Mouse (Mus musculus) neutrophil, adult 5-6 weeks (primary cell): Measurements from ENCODE around the gene Dlg1. TPM values are rescaled to one million over a fixed set of nuclear protein-coding genes. Genes with fewer than 3 reads are reported as not detected.

Source experiments
- ATAC-seq: fragments of 151-379, 151-347 bp; 2 replicates; pipeline ENCODE4 v1.8.0; 2017; ENCODE audit warnings: mild to moderate bottlenecking, moderate TSS enrichment; ENCODE audit not compliant: insufficient number of reproducible peaks, poor library complexity, low FRiP score, severe bottlenecking; ENCODE audit errors: extremely low read depth
- total RNA-seq: library from RNA; stranded (forward); fragments of 200-1000 nt; gene quantifications from 2 replicates; pipeline ENCODE4 v1.2.3, GENCODE M21; 2017

Dlg1 gene
- total RNA-seq, 1 experiment from 2014 or later: 94.7 TPM

DNA sequence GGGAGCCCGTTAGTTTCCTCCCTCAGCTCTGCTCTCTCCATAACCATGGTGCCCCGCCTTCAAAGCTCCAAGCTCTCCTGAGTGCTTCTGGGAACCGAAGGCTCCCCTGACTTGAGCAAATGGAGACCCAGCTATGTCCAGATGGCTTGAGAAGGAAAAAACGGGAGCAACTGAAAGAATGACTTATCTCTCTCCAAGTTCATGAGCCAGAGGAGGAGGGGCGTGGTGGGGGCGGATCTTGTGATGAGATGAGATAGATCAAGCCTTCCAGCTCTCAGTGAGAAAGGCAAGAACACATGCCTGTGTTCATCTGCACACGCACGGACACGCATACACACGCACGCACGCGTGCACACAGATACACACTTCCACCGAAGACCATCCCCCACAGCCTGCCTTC is 220.1 kb downstream of the Dlg1 start:
- no peak for ATAC-seq

DNA sequence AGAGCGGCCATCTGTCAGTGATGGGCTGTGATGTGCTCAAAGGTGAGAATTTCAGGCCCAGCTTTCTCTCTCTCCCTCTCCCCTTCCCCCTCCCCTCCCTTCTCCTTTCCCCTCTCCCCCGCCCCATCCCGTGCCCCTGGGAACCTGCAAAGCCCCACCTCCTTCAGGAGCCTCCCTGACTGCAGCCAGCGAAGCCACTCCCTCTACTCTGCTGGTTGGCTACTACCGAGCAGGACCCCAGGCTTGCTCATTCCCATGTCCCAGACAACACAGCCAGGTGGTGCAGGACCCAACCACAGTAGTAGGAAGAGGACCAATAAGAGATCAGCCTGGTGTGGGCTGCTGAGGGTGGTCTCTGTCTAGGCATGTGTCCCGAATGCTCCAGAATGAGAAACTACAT is 220.7 kb downstream of the Dlg1 start:
- no peak for ATAC-seq

DNA sequence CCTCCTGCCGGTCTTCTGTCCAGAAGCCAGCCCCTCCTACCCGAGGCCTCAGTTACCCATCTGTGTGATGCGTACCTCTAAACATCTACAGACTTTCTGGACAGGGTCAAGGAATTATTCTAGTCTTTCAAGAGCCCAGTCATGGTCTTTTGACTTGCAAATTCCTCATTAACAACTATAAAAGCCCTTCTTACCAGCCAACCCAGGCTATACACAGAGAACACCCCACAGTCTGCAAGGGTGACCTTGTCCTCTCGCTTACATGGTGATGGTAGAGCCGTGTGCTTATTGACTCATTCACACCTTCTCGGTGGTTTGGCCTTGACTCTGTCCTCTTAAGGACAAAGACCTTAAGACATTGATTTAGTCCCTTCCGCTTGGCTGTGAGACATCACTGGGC is 227.7 kb downstream of the Dlg1 start:
- no peak for ATAC-seq

- no peak for ATAC-seq
Measured at GRCm38 (mm10) chr16:31893396-31894141, 230.3 kb downstream of the Dlg1 start.

DNA sequence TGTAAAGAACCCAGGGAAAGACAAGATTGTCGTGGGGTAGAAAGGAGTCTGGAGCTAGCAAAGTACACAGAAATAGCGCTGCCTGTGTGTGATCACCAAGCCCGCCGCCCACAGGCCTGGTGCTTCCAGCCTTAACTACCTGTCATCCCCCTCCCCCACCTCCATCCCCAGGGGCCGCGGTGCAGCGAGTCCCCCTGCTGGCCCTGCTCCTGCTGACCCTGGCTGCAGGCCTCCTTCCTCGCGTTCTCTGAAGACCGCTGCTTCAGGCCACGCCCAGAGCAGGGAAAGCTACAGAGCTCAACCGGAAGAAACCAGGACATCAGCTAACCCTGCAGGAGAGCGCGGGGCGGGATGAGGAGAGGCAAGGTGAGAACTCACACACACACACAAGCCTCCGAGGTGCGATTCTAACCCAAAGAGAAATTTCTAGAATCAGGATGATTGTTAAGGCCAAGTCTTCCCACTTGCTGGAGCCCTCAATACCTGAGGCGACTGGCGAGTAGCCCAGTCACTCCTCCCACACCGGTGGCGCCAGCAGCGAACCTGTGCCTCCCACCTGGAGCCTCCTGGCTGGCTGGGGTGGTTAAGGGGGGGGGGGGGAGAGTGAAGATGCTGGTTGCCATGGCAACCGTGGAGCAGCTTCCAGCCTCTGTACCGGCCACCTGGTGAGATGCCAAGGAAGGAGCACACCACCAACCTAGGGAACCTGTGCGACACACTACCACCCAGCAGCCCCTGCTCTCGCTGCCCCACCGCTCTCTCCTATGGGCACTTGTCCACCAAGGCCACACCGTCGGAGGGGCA is 233.9 kb downstream of the Dlg1 start:
- no peak for ATAC-seq

GRCm38 (mm10) chr16:31898546-31899326 is 235.5 kb downstream of the Dlg1 start:
- no peak for ATAC-seq

GRCm38 (mm10) chr16:31901886-31902285 is 238.6 kb downstream of the Dlg1 start:
- no peak for ATAC-seq

GRCm38 (mm10) chr16:31903239-31903638 is 240.0 kb downstream of the Dlg1 start:
- ATAC-seq: no peak

DNA sequence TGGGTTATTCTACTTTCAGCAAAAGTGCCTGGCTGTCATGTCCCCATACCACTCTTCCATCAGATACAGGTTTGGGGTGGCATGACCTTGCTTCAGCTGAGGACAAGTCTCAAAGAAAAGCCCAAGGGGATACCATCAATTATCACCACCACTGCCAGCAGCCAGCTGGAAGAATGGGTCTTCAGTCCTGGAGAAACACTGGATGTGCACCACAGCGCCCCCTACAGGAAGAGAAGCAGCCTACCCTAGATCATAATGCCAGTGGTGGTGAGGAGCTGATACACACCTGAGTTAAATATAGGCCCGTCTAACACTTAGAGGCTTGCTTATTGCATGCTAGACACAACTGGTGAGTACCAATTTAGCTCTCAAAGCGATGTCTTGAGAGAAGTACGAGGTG is 242.1 kb downstream of the Dlg1 start:
- ATAC-seq: no peak

GRCm38 (mm10) chr16:31905891-31906825 is 242.9 kb downstream of the Dlg1 start:
- ATAC-seq: no peak

GRCm38 (mm10) chr16:31906896-31907295 is 243.7 kb downstream of the Dlg1 start:
- ATAC-seq: no peak

- ATAC-seq: no peak
Measured at GRCm38 (mm10) chr16:31908959-31909358, 245.7 kb downstream of the Dlg1 start.

GRCm38 (mm10) chr16:31910281-31910847 is 247.1 kb downstream of the Dlg1 start:
- ATAC-seq: no peak

GRCm38 (mm10) chr16:31917776-31918175 is 254.5 kb downstream of the Dlg1 start:
- no peak for ATAC-seq

DNA sequence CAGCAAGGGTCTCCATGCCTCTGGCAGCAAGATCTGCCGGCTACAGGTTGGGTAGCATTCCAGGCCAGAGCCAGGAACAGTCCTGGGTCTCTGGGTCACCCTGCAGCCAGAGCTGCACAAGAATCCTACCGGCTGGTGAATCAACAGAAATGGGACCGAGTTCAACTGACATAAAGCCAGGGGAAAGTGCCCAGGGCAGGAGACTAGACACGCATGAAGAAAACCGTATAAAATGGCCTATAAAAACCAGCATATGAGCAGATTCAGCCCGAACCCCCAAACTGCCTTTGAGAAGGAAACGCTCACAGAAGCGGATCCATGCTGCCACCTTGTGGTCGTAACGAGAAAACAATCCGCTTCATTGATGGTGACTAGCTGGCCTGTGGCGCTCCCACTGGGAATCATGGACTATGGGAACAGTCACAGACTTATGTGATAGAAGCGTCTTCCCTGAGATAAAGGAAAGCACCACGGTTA is 255.0 kb downstream of the Dlg1 start:
- ATAC-seq: 0 out of 2 replicates have a peak, but pooled peaks have one; percentile 48

DNA sequence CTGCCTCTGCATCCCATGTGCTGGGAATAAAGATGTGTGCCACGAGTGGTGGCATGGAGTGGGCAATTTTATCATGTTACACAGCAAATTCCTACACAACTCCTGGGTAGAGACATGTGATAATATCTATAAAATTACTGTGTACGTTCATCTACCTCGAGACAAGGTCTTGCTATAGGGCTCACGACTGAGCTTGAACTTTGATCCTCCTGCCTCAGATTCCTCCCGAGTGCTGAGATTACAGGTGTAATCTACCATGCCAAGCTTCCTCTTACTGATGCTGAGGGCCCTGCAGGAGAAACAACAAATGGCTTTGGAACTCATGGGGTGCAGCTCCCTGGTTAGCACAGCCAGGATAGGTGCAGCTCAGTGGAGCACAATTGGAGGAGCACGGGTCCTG is 261.1 kb downstream of the Dlg1 start:
- ATAC-seq: no peak
